Mouse (Mus musculus): Measurements from ENCODE around the gene Aldh2.

DNA sequence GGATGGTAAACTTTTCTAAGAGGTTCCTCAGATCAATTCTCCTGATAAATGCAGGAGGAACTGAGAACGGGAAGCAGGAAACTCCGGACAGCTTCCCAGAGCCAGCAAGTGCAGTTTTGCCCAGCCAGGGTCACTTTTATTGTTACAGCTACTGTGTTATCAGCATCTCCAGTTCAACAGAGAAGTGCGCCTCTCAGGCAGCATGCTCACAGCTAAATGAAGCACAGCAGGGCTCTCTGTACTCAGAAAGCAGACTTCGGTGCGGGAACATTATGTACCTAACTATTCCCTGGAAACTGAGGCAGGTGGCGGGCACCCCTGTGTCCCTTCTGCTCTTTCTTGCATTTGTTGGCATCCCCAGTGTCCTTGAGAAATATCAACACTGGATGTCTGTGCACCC is 2.6 kb upstream of the Aldh2 start:
- TF ChIP-seq CTCF (IDR thresholded peaks at IDR 0.05; ENCODE audit: low read depth) (no peak), EP300 (IDR thresholded peaks at IDR 0.05; ENCODE audit: low read depth) (no peak)

Measured in heart, postnatal 0 days (tissue).